Mouse (Mus musculus): ENCODE results near the gene Zfc3h1.

DNA sequence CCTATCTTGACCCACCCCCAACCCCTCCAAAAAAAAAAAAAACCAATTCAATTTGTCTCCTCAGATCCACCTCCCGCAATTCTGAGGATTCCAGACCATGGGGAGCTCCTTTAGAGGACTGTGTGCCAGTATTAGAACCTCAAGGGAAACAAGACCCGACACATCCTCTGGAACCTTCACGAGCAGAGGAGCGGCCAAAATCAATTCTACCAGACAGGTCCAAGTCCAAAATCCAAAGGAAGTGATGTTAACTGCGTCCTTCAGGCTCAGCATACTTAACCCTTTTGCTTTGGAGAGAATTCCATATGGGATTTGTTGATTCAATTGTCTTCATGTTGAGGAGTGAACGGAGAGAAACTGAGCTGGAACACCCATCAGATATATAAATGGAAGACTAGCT is 29.7 kb upstream of the Zfc3h1 start:
- TF ChIP-seq TAL1 (IDR thresholded peaks at IDR 0.05; ENCODE audit: low read length) (no peak), GATA1 (IDR thresholded peaks at IDR 0.05; ENCODE audit: low read length) (no peak)

Measured in erythroblast, embryonic 14.5 days (primary cell).